Mouse (Mus musculus) adrenal gland, adult (tissue): ENCODE results near the gene Mepce.
A peak's percentile ranks its signal among the peaks of the same experiment; 100 is the strongest.

Experiments used
- DNase-seq, 2 experiments: peaks; one replicate each; pipeline ENCODE4 v3.0.0; 2022 to 2023; ENCODE audit warnings: low spot score in 1 of 2; ENCODE audit not compliant: inconsistent age in 2 of 2

The Mepce gene

DNA sequence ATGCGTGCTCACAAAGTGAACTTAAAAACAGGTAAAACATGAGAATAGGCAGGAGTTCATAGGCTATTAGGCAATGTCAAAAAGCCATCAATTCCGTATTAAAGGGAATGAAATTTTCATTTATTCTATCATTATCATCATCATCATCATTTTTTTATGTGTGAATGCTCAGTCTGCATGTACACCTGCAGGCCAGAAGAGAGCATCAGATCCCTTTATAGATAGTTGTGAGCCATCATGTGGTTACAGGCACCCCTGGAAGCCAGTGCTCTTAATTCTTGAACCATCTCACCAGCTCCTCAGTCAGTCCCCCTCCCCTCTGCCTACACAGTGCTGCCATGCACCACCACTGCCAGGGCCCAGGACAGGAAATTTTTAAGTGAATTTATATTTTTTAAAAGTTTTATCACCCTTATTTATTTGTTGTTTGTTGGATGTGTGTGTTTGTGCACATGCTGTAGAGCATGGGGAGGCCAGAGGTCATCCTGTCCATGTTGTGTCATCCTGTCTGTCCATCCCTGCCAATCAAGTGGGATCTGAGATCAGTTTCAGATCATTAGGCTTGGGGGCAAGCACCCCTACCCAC is 1.6 kb upstream of the Mepce start:
- no peak for DNase-seq

DNA sequence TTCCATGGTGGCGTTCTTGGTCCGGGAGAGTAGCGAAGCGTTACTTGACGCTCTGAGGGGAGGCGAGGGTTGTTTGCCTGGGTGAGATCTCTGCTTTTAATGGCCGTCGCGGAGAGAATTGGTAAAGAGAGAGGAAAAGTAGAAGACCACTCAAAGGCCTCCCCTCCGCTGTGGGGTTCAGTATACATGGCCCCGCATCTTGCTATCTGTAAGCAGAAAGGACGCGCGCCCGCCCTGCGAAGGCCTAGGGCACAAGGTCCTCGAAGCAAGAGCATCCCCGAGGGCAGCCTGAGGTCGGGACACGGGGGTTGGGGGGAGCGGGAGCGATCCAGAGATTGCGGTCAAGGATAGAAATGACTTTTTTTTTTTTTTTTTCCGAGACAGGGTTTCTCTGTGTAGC is 716 bp upstream of the Mepce start:
- peak in 1 of 2 experiments; percentile 71 for DNase-seq

DNA sequence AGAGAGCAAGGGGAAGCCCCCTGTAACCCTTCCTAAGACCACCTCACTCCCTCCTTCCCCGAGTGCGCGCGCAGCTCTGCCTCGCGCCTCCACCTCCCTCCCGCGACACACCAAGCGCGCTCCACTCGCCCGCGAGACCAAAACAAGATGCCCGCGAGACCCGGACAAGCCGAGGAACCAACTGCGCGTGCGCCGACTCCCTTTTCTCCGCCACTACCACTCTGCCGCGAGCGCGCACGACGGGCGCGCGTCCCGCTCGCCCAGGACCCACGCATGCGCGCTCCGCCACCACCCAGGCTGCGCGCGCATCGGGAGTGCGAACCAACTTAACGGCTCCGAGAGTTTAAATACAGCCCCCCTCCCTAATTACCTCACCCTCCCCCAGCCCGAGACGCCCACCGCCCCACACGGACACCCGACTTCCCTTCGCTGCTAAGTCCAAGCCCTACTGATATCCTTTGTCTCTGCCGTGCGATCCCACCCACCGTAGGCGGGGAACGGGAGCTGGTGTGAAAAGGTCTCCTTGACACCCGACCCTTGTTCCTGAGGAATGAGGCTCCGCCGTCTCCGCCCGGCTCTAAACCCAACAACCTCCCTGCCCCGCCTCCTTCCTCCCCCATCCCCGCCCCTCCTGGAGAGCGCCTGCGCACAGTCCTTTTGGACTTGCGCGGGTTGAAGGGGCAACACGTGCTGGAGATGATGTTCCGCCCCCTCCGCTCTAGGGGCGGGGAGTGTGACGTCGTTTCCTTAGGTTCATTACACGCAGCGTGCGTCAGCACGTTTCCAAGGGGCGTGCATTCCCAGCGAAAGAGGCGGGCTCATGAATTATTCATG is 1.1 kb downstream of the Mepce start:
- peak; percentile 99 to 100 for DNase-seq

DNA sequence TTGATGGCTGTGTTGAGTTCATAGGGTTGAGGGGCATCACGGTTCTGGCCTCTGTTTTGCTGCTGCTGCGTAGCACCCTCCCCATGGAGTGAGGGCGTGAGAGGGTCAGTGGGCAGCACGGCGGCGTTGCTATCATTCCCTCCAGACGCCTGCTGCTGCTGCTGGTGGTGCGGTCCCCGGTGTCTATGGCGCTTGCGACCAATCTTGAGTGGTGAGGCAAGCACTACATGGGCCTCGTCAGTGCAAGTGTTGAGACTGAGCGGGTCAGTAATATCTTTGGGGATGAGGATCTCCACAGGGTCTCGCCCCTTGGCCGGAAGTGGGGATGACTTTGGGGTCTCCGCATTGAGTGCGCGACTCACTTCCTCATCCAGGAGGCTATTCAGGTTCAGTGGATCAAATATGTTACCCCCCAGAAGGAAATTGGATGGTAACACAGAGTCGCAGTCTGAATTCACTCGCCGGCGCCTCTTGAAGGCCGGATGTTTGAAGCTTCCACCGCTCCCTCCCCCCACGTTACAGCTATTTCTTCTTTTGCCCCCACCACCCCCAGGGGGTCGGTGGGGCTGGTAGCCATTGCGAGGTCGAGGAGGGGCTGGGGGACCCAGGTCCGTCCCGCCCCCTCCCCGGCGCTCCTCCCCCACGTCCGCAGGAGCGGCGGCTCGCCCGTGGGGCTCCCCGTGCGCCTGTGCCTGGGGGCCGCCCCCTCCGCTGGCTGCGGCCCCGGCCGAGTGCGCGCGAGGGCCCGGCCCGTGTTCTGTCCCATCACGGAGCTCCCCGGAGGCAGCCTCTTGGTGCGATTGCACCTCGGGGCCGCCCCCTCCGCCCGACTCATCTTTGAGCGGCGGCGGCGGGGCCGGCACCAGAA is 2.1 kb downstream of the Mepce start:
- DNase-seq: peak in 1 of 2 experiments; percentile 83

DNA sequence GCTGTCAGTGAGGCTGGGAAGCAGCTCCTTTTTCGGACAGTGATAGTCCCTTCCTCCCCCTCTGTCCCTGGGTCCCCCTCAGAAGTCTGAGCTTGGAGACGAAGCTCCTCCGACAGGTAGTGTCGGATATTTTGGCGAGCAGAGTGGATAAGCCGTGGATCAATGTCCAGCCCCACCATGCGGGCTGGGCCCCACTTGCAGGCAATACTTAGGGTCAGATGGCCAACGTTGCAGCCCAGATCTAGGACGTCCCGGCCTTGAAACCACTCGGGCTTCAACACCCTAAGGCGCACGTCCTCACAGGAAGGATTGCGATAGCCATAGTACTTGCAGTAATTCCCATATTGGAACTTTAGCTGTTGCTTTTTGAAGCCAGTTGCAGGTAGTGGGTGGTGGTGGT is 2.9 kb downstream of the Mepce start:
- DNase-seq: peak; percentile 71 to 83

DNA sequence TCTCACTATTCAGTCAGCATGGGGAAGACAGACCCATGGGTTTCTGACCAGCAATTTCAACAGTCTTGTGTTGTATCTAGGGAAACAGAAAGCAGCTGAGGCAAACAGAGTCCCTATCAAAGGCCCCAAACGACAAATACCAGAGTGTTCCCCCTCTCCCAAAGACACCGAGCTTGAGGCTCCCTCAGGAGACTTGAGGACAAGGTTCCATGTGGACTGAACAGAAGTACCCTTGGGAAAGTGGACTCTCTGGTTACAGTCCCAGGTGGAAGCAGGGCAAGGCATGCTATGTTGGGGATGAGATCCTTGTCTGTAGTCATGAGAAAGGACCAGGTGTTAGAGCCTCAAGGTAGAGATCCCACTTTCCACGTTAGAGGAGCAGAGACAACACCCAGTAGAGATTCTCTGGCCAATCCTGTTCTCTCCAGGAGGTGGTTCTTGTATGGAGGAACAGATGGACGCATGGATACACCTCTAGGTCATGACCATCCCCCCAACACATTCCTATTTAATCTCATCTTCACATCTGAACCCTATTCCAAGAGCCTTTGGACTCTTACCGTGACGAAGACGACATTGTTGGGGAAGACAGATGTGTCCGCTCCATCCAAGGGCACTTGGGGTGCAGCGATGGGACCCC is 3.4 kb downstream of the Mepce start:
- no peak for DNase-seq

DNA sequence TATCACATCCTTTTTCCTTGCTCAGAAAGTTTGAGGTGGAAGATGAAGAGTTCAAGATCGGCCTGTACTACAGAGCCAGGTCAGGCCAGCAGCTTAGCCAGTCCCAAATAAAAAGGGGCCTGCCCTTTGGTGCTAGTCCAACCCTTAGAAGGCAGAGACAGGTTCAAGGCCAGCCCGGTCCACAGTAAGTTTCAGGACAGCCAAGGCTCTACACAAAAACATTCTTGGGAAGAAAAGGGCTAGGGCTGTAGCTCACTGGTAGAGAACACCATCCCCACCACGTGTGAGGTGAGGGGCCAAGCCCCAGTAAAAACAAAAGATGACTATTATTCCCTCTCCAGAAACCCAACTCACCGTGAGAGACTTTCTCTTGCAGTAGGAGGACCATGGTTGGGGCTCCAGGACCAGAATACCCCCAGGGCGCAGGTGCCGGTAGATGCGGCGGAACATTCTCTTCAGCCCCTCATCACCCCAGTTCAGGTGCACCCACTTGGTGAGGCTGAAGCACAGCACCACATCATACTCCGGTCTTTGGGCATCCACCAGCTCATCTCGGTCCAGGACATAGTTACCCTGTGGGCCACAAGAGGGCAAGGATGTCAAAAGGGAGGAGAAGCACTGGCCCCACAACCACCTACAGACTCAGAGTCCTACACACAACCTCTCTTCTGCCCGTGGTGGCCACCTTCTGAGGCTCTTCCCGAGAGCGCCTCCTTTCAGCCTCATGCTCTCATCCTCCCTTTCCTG is 4.5 kb downstream of the Mepce start:
- peak; percentile 42 to 55 for DNase-seq

DNA sequence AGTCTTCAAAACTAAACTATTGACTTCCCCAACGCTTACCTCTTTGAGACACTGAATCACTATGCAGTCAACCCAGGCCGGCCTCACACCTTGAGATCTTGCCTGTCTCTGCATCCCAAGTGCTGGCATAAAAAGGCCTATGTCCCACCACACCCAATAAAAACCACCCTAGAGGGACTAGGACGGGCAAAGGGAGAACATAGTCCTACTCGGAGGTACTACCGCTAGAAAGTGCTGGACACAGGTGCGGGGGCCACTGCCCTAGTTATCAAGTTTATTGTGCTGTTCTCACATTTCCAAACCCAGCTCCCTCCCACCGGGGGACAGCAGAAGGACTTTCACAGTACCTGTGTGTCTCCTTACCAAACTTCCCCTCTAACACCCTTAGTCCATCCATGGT is 5.8 kb downstream of the Mepce start:
- DNase-seq: peak in 1 of 2 experiments; percentile 44

DNA sequence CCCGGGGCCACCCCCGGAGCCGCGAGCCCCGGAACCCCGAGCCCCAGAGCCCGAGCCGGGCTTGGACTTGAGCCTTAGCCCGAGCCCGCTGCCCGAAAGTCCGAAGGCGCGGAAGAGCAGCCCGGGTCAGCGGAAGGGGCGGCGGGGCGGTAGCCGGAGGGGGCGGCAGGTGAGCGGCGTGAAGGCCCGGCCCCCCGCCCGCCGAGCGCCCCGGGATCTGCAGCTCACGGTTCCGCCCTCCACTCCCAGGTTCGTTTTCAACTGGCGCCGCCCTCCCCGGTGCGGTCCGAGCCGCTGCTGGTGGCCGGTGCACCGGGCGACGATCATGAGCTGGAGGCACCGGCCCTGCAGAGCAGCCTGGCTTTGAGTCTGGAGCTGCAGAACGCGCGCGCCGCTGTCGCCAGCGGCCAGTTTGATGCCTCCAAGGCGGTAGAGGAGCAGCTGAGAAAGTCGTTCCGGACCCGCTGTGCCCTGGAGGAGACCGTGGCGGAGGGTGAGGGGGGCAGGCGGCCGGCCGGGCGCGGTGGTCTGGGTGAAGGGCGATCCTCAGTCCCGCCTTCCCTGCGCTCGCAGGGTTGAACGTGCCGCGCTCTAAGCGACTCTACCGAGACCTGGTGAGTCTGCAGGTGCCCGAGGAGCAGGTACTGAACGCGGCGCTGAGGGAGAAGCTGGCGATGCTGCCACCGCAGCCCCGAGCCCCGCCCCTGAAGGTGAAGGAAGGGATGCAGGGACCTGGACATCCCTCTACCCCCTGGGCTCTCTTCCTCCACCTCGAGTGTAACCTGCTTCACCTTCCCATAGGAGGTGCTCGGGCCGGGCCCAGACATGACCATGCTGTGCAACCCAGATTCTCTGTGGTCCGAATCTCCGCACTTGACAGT is 8.2 kb downstream of the Mepce start:
- peak; percentile 67 to 74 for DNase-seq

DNA sequence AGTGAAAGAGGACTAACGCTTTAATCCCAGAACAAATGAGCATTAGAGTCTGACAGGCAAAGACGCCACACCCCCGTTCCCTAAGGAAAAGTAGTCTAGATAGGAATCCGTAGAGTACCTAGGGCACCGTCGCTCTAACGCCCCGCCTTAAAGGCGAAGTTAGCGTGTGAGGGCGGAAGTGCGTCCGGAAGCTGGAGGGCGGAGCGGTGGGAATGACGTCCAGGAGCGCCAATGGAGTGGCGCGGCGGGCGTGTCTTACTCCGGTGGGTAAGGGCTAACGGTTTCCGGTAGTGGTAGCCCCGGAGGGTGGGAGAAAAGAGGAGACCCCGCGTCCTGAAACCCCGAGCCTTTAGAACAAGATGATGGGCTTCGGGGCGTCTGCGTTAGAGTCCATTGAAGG is 8.8 kb downstream of the Mepce start, which contains the start of gene Ppp1r35:
Ppp1r35 (plus strand) TSS at position 215 of the 400 bp plus-strand sequence.
- DNase-seq: peak; percentile 97 to 99

DNA sequence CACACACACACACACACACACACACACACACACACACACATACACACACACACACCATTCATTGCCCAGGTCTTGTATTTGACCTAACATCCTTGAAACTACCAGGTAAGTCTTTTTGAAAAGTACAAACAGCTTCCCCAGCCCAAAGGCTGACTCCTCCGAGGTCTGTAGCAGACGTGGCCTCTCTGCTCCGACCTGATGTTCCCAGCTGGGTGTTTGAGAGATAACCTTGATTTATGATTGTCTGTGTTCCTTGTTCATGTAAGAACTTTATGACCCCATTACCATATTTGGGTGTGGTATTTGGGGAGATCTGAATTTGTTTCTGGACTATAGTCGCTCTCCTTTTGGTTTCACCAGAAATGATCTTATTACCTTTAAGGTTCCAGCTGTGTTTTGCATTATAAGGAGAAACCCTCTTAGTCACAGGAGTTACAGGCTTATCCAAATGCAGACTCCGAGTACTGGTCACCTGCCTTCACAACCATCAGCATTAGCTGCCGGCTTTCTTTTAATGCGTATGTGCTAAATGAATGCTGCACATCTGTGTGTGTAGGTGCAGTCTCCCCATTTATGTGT is 10.1 kb downstream of the Mepce start:
- peak; percentile 56 to 58 for DNase-seq

DNA sequence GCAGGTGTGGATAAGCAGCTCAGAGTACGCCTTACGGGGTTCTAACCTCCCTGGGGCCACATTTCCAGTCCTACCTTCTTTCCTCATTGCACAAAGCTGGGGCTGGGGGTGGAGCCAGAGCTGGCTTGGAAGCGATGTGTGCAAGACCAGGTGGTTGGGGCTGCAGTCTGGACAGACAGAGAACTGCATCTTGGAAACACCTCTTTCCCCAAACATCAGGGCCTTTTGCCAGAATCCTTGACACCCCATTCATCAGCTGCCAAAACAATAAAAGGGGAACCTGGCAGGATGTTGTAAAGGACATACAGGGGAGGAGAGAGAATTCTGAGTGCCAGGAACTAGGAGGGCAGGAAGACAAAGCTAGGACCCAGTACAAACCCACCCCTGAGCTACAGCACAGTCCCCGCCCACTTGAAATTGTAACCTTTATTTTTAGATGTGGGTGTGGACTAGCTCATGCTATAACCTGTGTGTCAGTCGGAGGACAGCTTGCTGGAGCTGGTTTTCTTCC is 11.0 kb downstream of the Mepce start:
- DNase-seq: peak; percentile 69 to 80

DNA sequence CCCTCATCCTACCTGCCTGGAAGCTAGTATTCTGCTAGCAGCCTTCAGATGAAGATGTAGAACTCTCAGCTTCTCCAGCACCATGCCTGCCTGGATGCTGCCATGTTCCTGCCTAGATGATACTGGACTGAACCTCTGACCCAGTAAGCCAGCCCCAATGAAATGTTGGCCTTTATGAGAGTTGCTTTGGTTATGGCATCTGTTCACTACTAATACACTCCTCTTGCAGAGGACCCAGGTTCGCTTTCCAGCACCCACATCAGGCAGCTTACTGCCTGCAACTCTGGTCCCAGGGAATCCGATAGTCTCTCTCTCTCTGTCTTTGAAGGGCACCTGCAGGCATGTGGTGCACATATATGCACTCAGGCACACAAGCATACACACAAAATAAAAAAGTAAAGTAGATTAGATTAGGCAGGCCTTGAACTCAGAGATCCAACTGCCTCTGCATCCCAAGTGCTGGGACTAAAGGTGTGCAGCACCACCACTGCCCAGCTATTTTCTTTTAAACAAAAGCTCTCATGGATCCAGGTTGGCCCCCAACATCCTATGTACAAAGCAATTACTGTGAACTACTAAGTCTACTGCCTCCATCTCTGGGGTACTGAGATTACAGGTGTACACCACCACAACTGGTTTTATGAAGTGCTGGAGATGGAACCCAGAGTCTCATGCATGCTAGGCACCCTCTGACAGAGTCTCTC is 11.7 kb downstream of the Mepce start:
- peak; percentile 5 to 17 for DNase-seq

DNA sequence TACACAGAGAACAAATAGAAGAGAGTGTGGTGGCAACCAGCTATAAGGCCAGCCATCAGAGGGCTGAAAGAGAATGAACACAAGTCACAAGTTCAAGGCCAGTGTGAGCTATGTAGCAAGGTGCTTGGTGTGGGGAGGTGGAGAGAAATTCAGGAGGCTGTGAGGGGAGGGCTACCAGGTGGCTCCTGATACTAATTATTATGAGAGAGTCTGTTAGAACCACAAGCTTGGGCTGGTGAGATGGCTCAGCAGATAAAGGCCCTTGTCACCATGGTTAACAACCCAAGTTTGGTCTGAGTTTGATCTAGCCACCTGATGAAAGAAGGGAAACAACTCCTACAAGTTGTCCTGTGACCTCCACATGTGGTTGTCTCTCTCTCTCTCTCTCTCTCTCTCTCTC is 14.7 kb downstream of the Mepce start:
- DNase-seq: no peak

DNA sequence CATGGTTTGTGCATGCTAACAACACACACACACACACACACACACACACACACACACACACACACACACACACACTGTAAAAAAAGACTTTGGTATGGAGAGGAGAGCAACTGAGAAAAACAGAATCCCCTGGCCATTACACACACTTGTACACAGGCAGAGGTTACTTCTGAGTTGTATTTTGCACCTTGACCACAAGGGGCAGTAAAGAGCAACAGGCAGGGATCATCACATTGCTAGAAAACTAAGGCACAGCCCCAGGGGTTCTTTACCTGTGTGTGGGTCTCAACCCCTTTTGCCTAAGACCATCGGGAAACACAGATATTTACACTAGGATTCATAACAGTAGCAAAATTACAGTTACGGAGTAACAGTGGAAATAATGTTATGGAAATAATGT is 16.7 kb downstream of the Mepce start:
- DNase-seq: peak in 1 of 2 experiments; percentile 59

DNA sequence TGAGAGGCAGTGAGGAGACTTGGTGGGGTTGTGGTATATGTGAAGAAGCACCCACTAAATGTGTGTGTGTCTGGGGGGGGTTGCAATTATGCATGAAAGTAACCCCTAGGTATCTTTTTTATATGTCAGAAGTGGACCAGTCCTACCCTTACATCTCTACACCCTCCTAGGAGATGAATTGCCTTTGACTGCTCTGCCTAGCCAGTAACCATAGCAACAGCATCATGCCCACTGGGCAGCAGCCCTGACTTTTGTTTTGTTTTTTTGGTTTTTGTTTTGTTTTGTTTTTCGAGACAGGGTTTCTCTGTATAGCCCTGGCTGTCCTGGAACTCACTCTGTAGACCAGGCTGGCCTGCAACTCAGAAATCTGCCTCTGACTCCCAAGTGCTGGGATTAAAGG is 19.0 kb downstream of the Mepce start:
- DNase-seq: no peak

DNA sequence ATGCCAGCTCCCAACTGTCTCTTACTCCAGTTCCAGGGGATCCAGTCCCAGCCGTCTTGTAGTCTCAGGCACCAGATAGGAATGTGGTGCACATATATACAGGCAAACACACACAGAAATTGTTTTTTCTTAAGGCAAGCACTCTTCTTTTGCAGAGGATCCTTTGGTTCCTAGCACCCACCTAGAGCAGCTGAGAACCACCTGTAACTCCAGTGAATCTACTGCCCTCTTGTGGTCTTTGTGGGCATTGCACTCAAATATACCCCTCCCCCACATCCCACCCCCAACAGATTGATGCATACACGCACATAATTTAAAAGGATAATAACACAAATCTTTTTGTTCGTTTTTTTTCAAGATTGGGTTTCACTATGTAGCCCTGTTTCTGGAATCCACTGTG is 21.2 kb downstream of the Mepce start:
- no peak for DNase-seq
